Mouse (Mus musculus) testis, adult 2 months (tissue): Measurements from ENCODE around the gene Gusb.

Experiments used
- CTCF ChIP-seq: fragments of 200-500 bp; IDR thresholded peaks from 2 replicates; pipeline ENCODE4 v1.5.1; 2012; ENCODE audit warnings: low read depth, mild to moderate bottlenecking, inconsistent platforms, low read length, moderate library complexity; ENCODE audit not compliant: control insufficient read depth, insufficient read depth, insufficient replicate concordance
- POLR2A ChIP-seq: fragments of 200-500 bp; IDR thresholded peaks from 2 replicates; pipeline ENCODE4 v1.6.1; 2012; ENCODE audit warnings: low read depth, mild to moderate bottlenecking, inconsistent platforms, low read length, moderate library complexity; ENCODE audit not compliant: control insufficient read depth

GRCm38 (mm10) chr5:129955792-129956191 is 47.1 kb downstream of the Gusb start:
- TF ChIP-seq POLR2A = no peak
- no peak for TF ChIP-seq CTCF
